Mouse (Mus musculus): Measurements from ENCODE around the gene Hist1h2bg.

DNA sequence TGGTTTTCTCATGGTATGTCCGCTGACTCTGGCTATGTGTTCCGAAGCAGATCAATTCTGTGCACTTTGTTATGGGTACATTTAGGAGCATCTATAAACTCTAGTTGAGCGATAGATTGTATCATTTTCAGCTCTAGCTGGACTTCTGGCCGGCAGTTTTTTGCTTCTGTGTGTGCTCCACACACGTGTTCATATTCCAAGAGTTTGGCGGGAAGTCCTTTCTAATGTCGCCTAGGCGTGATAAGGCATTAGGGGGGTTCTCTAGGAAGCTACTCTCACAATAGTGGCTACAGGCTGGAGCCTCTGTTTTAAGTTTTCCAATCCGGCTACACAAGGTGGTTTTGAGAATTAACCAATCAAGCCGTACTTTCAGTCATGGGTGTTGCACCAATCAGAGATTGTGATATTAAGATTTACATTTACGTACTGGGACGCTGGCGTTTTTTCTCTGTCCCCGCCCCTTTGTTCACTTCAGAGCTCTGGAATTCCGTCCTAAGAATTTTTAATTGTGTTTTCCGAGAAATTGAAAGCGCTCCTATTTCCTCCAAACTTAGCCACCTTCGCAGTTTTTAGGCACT is 15.3 kb upstream of the Hist1h2bg start:
- TF ChIP-seq GATA1 (IDR thresholded peaks at IDR 0.05; ENCODE audit: low read length) (no peak), TAL1 (IDR thresholded peaks at IDR 0.05; ENCODE audit: low read length) (no peak)

All from erythroblast, embryonic 14.5 days (primary cell).